Mouse (Mus musculus) neural tube, embryonic 14.5 days (tissue): ENCODE measurements around the gene Dlg2. TPM values are rescaled to one million over a fixed set of nuclear protein-coding genes. Genes with fewer than 3 reads are reported as not detected.

ENCODE experiments used
- ATAC-seq: fragments of 200-750 bp; cut with Nextera tagmentation; 2 replicates; pipeline ENCODE4 v1.8.0; 2017; ENCODE audit warnings: low read depth, mild to moderate bottlenecking, moderate TSS enrichment, moderate library complexity
- H3K27ac ChIP-seq: fragments of 300-500 bp; sonication (generic); 2 replicates; pipeline ENCODE4 v1.5.1; 2014; ENCODE audit warnings: low read depth, mild to moderate bottlenecking, control low read depth, low read length, moderate library complexity, mixed read lengths
- H3K27me3 ChIP-seq: fragments of 300-500 bp; sonication (generic); 2 replicates; pipeline ENCODE4 v1.6.1; 2014; ENCODE audit warnings: low read length; ENCODE audit not compliant: control insufficient read depth, insufficient read depth
- H3K36me3 ChIP-seq: fragments of 300-500 bp; sonication (generic); 2 replicates; pipeline ENCODE4 v1.6.1; 2014; ENCODE audit warnings: low read length, mixed read lengths; ENCODE audit not compliant: control insufficient read depth, insufficient read depth
- H3K4me1 ChIP-seq: fragments of 300-500 bp; sonication (generic); 2 replicates; pipeline ENCODE4 v1.6.1; 2014; ENCODE audit warnings: low read length; ENCODE audit not compliant: control insufficient read depth, insufficient read depth
- H3K4me2 ChIP-seq: fragments of 300-500 bp; sonication (generic); 2 replicates; pipeline ENCODE4 v1.6.1; 2014; ENCODE audit warnings: mild to moderate bottlenecking, low read depth, low read length, control low read depth
- H3K4me3 ChIP-seq: fragments of 300-500 bp; sonication (generic); 2 replicates; pipeline ENCODE4 v1.5.1; 2014; ENCODE audit warnings: low read depth, low read length, control low read depth, mixed read lengths
- H3K9ac ChIP-seq: fragments of 300-500 bp; sonication (generic); replicated peaks from 2 replicates; pipeline ENCODE4 v1.6.1; 2014; ENCODE audit warnings: low read depth, mild to moderate bottlenecking, control low read depth, low read length, mixed read lengths
- H3K9me3 ChIP-seq: fragments of 300-500 bp; sonication (generic); 2 replicates; pipeline ENCODE4 v1.6.1; 2016; ENCODE audit warnings: low read length; ENCODE audit not compliant: control insufficient read depth
- WGBS: fragments of 180-500 bp; shearing (Covaris S2); extraction: QIAGEN DNeasy Blood & Tissue Kit; methylation state at CpG from one replicate; pipeline ENCODE4 v1.1.7; 2014; 5-methylcytosine and 5-hydroxymethylcytosine counted together
- polyA plus RNA-seq: library from polyadenylated mRNA; unstranded; fragments of >200 nt; fragmentation: Nextera tagmentation; extraction: Ambion mirVana; gene quantifications from 2 replicates; pipeline ENCODE4 v1.2.1, GENCODE M21; 2014

Dlg2 gene
- polyA plus RNA-seq, 1 experiment from 2014 or later: 48.0 TPM

DNA sequence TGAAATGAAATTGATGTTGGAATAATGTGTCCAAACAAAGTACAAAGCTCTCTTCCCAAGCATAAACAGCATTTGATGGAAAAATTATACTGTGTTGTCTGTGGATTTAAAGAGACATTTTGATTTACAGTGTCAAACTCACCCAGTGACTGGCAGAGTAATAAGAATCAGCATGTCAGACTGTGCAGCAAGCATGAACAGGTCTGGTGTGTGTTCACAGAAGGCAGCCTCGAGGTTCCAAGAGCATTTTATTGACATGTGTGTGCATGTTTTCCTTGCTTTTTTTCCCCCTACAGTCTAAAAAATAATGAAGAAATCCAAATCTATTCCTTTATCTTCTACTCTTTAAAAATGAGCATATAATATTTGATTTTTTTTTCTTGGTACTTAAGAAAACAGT is 1924.1 kb downstream of the Dlg2 start:
- no peaks in the 10 kb centered on the region for H3K27me3 ChIP-seq
- H3K36me3 ChIP-seq: no peaks in the 10 kb centered on the region
- WGBS: 48% methylated on average over 1 of the region's 1 CpGs
- no peaks in the 10 kb centered on the region for H3K4me1 ChIP-seq
- no peak for ATAC-seq
- no peak overlapping the region for H3K9ac ChIP-seq
- no peak overlapping the region for H3K4me3 ChIP-seq
- H3K27ac ChIP-seq: no peak overlapping the region
- no peak overlapping the region for H3K4me2 ChIP-seq
- H3K9me3 ChIP-seq: no peaks in the 10 kb centered on the region

DNA sequence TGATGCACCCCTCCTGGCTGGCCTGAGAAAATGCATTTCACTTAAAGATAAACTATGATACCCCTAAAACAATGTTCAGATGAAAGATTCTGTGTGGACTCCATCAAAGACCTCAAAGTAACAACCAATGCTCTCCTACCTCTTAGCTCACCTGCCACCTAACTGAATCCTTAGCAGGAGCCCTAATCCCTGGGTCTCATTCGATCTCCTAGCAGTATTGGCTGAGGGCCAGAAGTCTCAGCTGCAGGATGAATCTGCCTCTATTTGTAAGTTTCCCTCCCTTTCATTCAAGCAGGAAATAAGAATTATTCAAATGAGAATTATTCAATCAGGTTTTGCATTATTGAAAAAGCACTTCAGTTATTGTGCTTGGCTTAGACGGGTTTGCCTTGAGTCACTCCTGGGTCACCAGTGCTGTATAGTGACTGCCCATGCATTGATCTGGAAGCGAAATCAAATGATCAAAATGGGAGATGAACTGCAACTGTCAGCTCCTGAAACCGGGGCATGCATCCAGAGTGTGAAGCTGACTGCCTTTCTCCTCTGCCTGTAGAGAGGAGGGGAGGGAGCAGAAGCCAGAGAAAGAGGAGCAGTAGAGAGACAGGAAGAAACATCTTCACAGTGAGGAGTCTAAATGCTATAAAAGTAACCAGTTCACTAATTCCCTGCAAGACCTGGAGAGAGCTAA is 1924.7 kb downstream of the Dlg2 start:
- Histone ChIP-seq H3K4me3 (no peak overlapping the region), H3K4me2 (no peak overlapping the region), H3K27ac (no peak overlapping the region; the same call in 1 of the 2 replicates), H3K9me3 (no peaks in the 10 kb centered on the region), H3K9ac (no peak overlapping the region), H3K4me1 (no peaks in the 10 kb centered on the region), H3K36me3 (no peaks in the 10 kb centered on the region), H3K27me3 (no peaks in the 10 kb centered on the region)
- WGBS: 32% methylated on average over 4 of the region's 4 CpGs
- peak; percentile 75; the same call in 1 of the 2 replicates for ATAC-seq

DNA sequence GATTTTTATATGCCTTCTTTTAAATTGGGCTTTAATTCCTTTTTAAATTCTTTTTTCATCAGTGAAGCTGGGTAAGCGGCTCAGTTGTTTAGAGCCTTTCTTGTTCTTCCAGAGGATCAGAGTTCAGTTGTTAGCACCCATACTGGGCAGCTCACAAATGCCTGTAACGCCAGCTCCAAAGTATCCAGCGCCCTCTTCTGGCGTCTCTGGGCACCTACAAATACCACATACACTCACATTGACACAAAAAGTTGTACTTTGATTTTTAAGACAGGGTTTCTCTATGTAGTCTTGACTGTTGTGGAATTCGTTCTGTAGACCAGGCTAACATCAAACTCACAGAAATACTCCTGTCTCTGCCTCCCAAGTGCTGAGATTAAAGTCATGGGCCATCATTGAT is 1932.0 kb downstream of the Dlg2 start:
- no peak overlapping the region for H3K4me2 ChIP-seq

DNA sequence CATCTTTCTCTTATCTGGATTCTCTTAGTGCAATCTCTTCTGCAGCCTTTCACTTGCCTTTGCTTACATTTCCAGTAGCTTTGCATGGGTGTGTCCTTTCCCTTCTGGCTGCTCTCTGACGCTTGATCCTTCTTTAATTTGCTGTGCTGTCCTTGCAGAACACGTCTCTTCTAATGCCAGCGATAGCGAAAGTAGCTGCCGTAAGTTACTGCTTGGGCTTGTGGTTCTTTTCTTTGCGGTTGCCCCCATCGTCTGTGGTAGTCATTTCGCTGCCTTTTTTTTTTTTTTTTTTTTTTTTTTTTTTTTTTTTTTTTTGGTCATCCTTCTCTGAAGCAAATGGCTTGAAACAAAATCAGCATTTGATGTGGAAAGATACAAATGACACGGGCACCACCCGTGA is 1944.0 kb downstream of the Dlg2 start:
- ATAC-seq: no peak
- H3K36me3 ChIP-seq: no peaks in the 10 kb centered on the region
- no peaks in the 10 kb centered on the region for H3K9me3 ChIP-seq
- no peaks in the 10 kb centered on the region for H3K27me3 ChIP-seq
- no peak overlapping the region for H3K27ac ChIP-seq
- H3K4me2 ChIP-seq: no peak overlapping the region
- H3K4me3 ChIP-seq: no peak overlapping the region
- 74% methylated on average over 10 of the region's 10 CpGs for WGBS
- no peaks in the 10 kb centered on the region for H3K4me1 ChIP-seq
- H3K9ac ChIP-seq: no peak overlapping the region

More for the DNA sequence above, 1932.0 kb downstream of the Dlg2 start:
- Histone ChIP-seq H3K9me3 (no peaks in the 10 kb centered on the region), H3K4me3 (no peak overlapping the region), H3K27ac (no peak overlapping the region), H3K36me3 (no peaks in the 10 kb centered on the region), H3K9ac (no peak overlapping the region), H3K4me1 (no peaks in the 10 kb centered on the region), H3K27me3 (no peaks in the 10 kb centered on the region)
- WGBS: 67% methylated on average over 5 of the region's 5 CpGs
- ATAC-seq: no peak

DNA sequence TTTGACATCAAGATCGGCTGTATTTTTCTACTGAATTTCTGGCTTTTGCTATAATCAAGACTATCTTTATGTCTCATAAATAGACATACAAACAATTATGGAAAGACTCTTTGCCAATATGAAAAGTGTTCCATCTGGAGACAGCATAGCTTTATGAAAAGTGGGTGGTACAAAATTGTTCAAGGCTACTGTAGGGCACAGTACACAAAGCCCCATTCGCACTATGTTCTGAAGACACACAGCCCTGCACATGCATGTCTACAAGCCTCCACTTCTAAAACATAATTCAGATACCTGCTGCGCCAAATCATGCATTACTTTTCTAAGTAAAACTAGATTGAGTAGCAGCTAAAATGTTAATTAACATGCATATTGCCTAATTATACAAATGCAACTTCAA is 1946.5 kb downstream of the Dlg2 start:
- H3K9me3 ChIP-seq: no peaks in the 10 kb centered on the region
- 92% methylated on average over 3 of the region's 3 CpGs for WGBS
- no peak overlapping the region for H3K27ac ChIP-seq
- no peak overlapping the region for H3K4me3 ChIP-seq
- H3K4me2 ChIP-seq: no peak overlapping the region
- no peaks in the 10 kb centered on the region for H3K36me3 ChIP-seq
- no peaks in the 10 kb centered on the region for H3K27me3 ChIP-seq
- H3K4me1 ChIP-seq: no peaks in the 10 kb centered on the region; the same call in 1 of the 2 replicates
- H3K9ac ChIP-seq: no peak overlapping the region
- ATAC-seq: no peak

DNA sequence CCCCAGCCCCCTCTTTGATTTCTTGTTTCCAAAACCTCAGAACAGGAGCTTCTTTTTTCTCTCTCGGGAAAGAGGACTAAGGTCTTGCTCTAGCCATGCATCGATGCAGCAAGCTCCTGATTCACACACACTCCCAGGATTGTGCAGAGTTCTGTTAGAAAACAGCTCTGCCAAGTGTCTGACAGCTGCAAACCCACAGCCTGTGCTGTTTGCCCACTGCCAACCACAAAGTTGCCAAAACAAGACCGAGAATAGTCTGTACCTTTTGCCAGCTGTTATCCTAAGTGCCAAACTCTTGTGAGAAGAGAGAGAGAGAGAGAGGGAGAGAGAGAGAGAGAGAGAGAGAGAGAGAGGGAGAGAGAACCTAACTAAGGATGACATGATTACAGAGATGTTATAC is 1948.2 kb downstream of the Dlg2 start:
- Histone ChIP-seq H3K27me3 (no peaks in the 10 kb centered on the region), H3K4me2 (no peak overlapping the region), H3K4me3 (no peak overlapping the region), H3K36me3 (no peaks in the 10 kb centered on the region), H3K9me3 (no peaks in the 10 kb centered on the region), H3K4me1 (no peaks in the 10 kb centered on the region; the same call in 1 of the 2 replicates), H3K9ac (no peak overlapping the region), H3K27ac (no peak overlapping the region)
- ATAC-seq: no peak
- WGBS: 87% methylated on average over 3 of the region's 3 CpGs

DNA sequence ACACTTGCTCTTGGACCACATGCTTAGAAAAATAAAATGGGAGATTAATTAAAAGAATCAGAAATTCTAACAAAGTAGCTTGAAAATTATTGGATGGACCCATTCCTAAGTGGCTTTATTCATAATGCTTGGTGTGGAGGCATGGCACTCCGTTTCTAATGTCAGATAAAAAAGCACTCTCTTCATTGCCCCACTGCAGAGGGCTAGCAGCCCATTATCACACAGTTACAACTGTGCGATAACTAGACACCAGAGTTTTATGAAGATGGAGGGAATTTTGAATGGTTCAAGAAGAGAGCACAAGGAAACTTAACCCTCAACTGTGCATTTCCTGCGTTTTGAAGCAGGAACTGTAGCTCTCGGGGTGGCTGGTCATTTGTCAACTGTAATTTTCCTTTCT is 1950.8 kb downstream of the Dlg2 start:
- WGBS: 86% methylated on average over 4 of the region's 4 CpGs
- H3K4me1 ChIP-seq: no peaks in the 10 kb centered on the region; the same call in 1 of the 2 replicates
- no peaks in the 10 kb centered on the region for H3K27me3 ChIP-seq
- no peak overlapping the region for H3K4me2 ChIP-seq
- H3K36me3 ChIP-seq: no peaks in the 10 kb centered on the region
- no peak for ATAC-seq
- H3K9me3 ChIP-seq: no peaks in the 10 kb centered on the region
- no peak overlapping the region for H3K4me3 ChIP-seq
- H3K9ac ChIP-seq: no peak overlapping the region
- no peak overlapping the region for H3K27ac ChIP-seq

DNA sequence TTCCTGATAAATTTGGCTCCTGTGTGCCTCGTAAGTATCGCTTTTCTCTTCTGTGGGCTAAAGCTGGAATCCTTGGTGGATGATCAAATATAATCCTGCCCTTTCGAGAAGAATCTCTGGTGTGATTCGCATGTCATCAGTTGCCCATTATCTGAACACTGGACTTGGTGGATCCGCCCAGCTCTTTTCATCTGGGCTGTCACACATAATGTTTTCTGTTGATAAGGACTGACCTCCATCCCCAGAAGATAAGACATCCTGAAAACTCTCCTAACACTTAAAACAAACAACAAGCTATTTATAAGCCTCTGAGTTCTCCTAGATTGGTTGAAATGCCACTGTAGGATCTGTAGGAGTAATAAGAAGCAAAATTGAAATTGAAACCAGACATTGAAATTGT is 1952.2 kb downstream of the Dlg2 start:
- H3K27me3 ChIP-seq: no peaks in the 10 kb centered on the region
- no peak overlapping the region for H3K9ac ChIP-seq
- no peaks in the 10 kb centered on the region; the same call in 1 of the 2 replicates for H3K4me1 ChIP-seq
- H3K36me3 ChIP-seq: no peaks in the 10 kb centered on the region
- H3K4me3 ChIP-seq: no peak overlapping the region
- 90% methylated on average over 5 of the region's 5 CpGs for WGBS
- no peaks in the 10 kb centered on the region for H3K9me3 ChIP-seq
- no peak for ATAC-seq
- no peak overlapping the region for H3K27ac ChIP-seq
- H3K4me2 ChIP-seq: no peak overlapping the region

DNA sequence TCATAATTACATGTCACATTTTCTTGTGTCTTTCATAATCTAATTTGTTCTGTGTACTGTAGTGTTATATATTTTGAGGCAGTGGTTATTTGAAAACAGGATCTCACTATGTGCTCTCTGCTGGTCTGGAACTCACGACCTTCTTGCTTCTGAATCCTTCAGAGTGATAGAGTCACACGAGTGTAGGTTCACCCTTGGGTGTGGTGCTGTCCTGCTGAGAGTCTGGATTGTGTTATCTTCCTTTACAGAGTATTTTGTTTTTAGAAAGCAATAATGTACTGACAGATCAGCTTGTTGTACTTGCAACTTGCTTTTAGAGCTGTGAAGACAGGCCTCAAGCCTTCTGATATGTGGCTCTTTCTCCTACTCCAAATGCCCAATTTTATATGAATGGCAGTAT is 1953.8 kb downstream of the Dlg2 start:
- H3K9ac ChIP-seq: no peak overlapping the region
- 83% methylated on average over 2 of the region's 2 CpGs for WGBS
- H3K27me3 ChIP-seq: no peaks in the 10 kb centered on the region
- H3K4me1 ChIP-seq: no peaks in the 10 kb centered on the region; the same call in 1 of the 2 replicates
- no peaks in the 10 kb centered on the region for H3K36me3 ChIP-seq
- no peak for ATAC-seq
- no peaks in the 10 kb centered on the region for H3K9me3 ChIP-seq
- no peak overlapping the region for H3K4me2 ChIP-seq
- H3K4me3 ChIP-seq: no peak overlapping the region
- H3K27ac ChIP-seq: no peak overlapping the region
